Mouse (Mus musculus) c-Kit-positive CD71-negative TER-119-negative erythroid progenitor cells, embryonic 14.5 days (primary cell): ENCODE data around the gene Gm47841.

Experiments used
- DNase-seq: peaks from one replicate; pipeline ENCODE4 v3.0.0-alpha.2; 2013; ENCODE audit warnings: low read depth

The Gm47841 gene

GRCm38 (mm10) chr15:101042613-101043012, 4.6 kb downstream of the Gm47841 start:
- DNase-seq = peak; percentile 41

- no peak for DNase-seq
Observed at GRCm38 (mm10) chr15:101041966-101042365, 5.2 kb downstream of the Gm47841 start.

- no peak for DNase-seq
Observed at GRCm38 (mm10) chr15:101039651-101040050, 7.5 kb downstream of the Gm47841 start.

- no peak for DNase-seq
Observed at GRCm38 (mm10) chr15:101028960-101029359, 18.2 kb downstream of the Gm47841 start.

DNA sequence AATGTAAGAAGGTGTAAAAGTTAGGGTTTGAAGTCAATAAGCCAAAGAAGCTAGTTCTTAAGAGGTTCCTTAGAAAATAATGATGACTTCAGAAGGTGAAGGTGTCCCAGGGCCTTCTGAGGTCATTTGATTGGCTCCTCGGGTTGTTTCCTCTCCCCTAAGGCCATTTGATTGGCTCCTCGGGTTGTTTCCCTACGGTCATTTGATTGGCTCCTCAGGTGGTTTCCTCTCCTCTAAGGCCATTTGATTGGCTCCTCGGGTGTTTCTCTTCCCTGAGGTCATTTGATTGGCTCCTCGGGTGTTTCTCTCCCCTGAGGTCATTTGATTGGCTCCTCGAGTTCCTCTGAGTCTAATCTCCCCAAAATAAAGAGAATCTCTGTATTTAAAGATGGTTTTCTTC, 35.8 kb downstream of the Gm47841 start:
- no peak for DNase-seq

- no peak for DNase-seq
Observed at GRCm38 (mm10) chr15:101008386-101009010, 38.7 kb downstream of the Gm47841 start.

DNA sequence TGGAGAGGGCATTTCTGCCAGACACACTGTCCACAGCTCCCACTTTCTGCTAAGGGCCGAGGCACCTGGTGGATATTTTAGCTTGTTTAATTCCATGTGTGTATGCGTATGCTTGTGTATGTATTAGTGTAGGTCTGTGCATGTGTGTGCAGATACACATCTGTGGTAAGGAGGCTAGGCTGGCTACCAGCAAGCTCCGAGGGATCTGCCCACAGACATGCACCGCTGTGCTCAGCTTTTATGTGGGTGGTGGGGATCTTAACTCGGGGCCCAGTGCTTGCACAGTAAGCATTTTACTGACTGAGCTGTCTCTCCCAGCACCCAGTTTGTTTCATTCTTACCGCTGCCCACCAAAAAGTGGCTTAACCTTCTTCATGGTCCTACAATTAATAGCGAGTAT, 40.0 kb downstream of the Gm47841 start:
- DNase-seq = no peak

DNA sequence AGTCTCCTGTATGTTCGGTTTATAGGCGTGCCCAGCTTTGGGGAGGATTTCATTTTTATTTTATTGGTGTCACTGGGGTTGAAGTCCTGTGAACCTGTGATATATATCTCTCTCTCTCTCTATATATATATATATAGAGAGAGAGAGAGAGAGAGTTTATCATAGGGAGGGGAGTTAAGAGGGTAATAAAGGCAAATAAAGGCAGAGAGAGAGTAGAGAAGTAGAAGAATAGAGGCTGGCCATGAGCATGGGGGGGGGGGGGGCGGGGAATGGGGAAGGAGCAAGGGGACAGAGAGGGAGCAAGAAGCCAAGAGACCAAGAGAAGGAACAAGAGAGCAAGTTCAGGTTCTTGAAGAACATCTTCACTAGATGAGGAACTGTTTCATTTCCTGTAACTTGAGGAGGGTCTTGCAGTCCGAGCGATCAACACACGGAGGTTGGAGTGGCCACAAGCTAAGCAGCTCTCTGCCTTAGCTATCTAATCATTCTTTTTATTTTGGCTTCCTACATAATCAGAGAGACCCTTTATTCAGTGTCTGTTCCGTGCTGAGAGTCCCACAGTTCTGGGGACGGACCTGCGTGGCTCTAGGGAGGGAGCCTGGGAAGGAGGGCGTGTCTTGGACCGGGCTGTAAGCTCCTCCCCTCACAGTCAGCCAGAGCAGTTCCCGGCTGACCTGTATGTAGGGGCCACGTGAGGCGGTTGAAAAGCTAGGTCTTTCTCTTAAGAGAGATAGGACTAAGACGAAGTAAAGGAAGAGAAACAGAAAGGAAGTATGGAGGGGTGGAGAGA, 40.8 kb downstream of the Gm47841 start:
- no peak for DNase-seq

DNA sequence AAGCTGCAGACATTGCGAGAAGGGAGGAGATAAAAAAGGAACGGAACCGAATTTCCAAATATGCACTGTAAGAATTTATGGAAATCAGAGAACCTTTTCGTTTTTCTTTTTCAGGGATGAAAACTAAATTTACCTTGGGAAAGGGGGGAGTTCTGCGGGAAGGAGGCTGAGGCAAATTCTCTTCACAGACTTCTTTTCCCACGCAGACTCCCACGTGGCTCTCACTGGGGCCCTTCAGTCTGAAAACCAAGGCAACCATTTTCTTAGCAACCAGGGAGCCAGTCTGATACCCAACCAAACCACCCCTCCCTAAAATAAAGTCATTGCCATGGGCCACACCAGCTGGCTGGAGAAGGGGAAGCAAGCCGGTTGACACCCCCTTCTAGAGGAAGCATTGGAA, 41.5 kb downstream of the Gm47841 start:
- DNase-seq = no peak

DNA sequence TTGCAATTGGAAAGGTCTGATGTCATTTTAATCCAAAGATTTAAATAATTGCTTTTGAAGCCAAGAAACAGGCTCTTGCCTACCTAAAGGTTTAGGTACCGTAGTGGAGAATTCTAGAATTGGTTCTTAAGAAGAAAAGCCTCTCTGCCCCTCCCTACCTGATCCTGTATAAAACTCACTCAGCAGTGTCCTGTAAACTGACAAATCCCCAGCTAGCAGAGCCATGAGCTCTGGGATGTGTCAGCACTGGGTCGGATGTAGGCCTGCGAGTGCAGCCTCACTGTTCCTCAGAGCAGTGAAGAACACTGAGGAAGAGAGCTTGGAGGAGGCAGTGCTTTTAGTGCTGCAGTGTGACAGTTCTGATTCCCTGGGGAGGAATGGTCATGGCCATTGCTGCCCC, 42.7 kb downstream of the Gm47841 start:
- DNase-seq = no peak

DNA sequence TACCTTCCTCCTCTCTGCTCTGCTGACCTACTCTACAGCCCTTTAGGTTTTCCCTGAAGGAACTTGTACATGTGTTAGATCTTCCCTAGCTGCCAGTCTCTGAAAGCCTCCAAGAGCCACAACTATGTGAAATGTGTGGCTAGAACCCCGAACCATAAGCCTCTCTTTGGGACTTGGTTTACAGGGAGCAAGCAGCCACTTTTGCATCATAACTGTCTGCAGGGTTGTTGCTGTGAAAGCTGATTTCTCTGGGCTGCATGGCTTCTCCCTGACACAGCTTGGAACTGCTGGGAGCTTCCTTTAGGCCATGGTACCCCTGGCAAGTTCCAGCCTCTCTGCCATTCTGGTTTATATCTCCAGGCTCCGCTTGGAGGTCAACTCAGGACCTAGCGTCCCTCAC, 44.7 kb downstream of the Gm47841 start:
- DNase-seq = no peak

- no peak for DNase-seq
Observed at GRCm38 (mm10) chr15:101001685-101002084, 45.5 kb downstream of the Gm47841 start.

- DNase-seq = no peak
Observed at GRCm38 (mm10) chr15:100997090-100997489, 50.1 kb downstream of the Gm47841 start.
